Mouse (Mus musculus): ENCODE measurements around the gene Marf1. TPM values are rescaled to one million over a fixed set of nuclear protein-coding genes. Genes with fewer than 3 reads are reported as not detected.

The Marf1 gene
- polyA plus RNA-seq, 1 experiment from 2014 or later, result 16.1 TPM

GRCm38 (mm10) chr16:14131838-14132237, 31.3 kb downstream of the Marf1 start:
- WGBS, result 88% methylated on average over 5 of the region's 5 CpGs
- peaks cover 93% of the 10 kb centered on the region for H3K36me3 ChIP-seq

GRCm38 (mm10) chr16:14131376-14131775, 31.8 kb downstream of the Marf1 start:
- Histone ChIP-seq H3K4me3 (no peak overlapping the region), H3K4me1 (no peaks in the 10 kb centered on the region), H3K9ac (replicated peaks) (no peak overlapping the region), H3K36me3 (peaks cover 88% of the 10 kb centered on the region), H3K4me2 (replicated peaks) (no peak overlapping the region), H3K9me3 (no peaks in the 10 kb centered on the region), H3K27me3 (no peaks in the 10 kb centered on the region), H3K27ac (replicated peaks) (no peak overlapping the region)
- no peak for ATAC-seq (ENCODE audit: low FRiP score, low read depth)
- 89% methylated on average over 3 of the region's 3 CpGs for WGBS

More at GRCm38 (mm10) chr16:14131838-14132237, 31.3 kb downstream of the Marf1 start:
- no peak for ATAC-seq (ENCODE audit: low FRiP score, low read depth)
- Histone ChIP-seq H3K9ac (replicated peaks) (no peak overlapping the region), H3K4me3 (no peak overlapping the region), H3K27me3 (no peaks in the 10 kb centered on the region), H3K4me2 (replicated peaks) (no peak overlapping the region), H3K27ac (replicated peaks) (no peak overlapping the region), H3K4me1 (no peaks in the 10 kb centered on the region), H3K9me3 (no peaks in the 10 kb centered on the region)

- no peak for ATAC-seq (ENCODE audit: low FRiP score, low read depth)
- Histone ChIP-seq H3K9ac (replicated peaks) (no peak overlapping the region), H3K27ac (replicated peaks) (no peak overlapping the region), H3K4me3 (no peak overlapping the region), H3K36me3 (peaks cover 85% of the 10 kb centered on the region), H3K27me3 (no peaks in the 10 kb centered on the region), H3K4me1 (no peaks in the 10 kb centered on the region), H3K9me3 (no peaks in the 10 kb centered on the region), H3K4me2 (replicated peaks) (no peak overlapping the region)
- WGBS, result 90% methylated on average over 7 of the region's 7 CpGs
Observed at GRCm38 (mm10) chr16:14130796-14131195, 32.4 kb downstream of the Marf1 start.

GRCm38 (mm10) chr16:14128977-14129376, 34.2 kb downstream of the Marf1 start:
- Histone ChIP-seq H3K27ac (replicated peaks) (no peak overlapping the region), H3K9ac (replicated peaks) (no peak overlapping the region), H3K27me3 (no peaks in the 10 kb centered on the region), H3K4me2 (replicated peaks) (no peak overlapping the region), H3K4me3 (no peak overlapping the region), H3K4me1 (no peaks in the 10 kb centered on the region), H3K36me3 (peaks cover 85% of the 10 kb centered on the region), H3K9me3 (no peaks in the 10 kb centered on the region)
- no peak for ATAC-seq (ENCODE audit: low FRiP score, low read depth)

GRCm38 (mm10) chr16:14125253-14125652, 37.9 kb downstream of the Marf1 start:
- Histone ChIP-seq H3K4me1 (no peaks in the 10 kb centered on the region), H3K4me3 (no peak overlapping the region), H3K4me2 (replicated peaks) (no peak overlapping the region), H3K27me3 (no peaks in the 10 kb centered on the region), H3K9me3 (no peaks in the 10 kb centered on the region), H3K9ac (replicated peaks) (no peak overlapping the region), H3K27ac (replicated peaks) (no peak overlapping the region), H3K36me3 (peaks cover 85% of the 10 kb centered on the region)
- ATAC-seq (ENCODE audit: low FRiP score, low read depth), result no peak
- 100% methylated on average over 1 of the region's 1 CpGs for WGBS

GRCm38 (mm10) chr16:14124709-14125108, 38.4 kb downstream of the Marf1 start:
- Histone ChIP-seq H3K9ac (replicated peaks) (no peak overlapping the region), H3K27ac (replicated peaks) (no peak overlapping the region), H3K36me3 (peaks cover 84% of the 10 kb centered on the region), H3K27me3 (no peaks in the 10 kb centered on the region), H3K9me3 (no peaks in the 10 kb centered on the region), H3K4me1 (no peaks in the 10 kb centered on the region), H3K4me2 (replicated peaks) (no peak overlapping the region), H3K4me3 (no peak overlapping the region)
- WGBS, result 97% methylated on average over 7 of the region's 7 CpGs
- no peak for ATAC-seq (ENCODE audit: low FRiP score, low read depth)

GRCm38 (mm10) chr16:14123901-14124300, 39.2 kb downstream of the Marf1 start:
- H3K27ac ChIP-seq (replicated peaks), result no peak overlapping the region
- peaks cover 79% of the 10 kb centered on the region for H3K36me3 ChIP-seq
- H3K9me3 ChIP-seq, result no peaks in the 10 kb centered on the region
- no peak overlapping the region for H3K9ac ChIP-seq (replicated peaks)
- H3K27me3 ChIP-seq, result no peaks in the 10 kb centered on the region
- no peak overlapping the region for H3K4me2 ChIP-seq (replicated peaks)
- no peak overlapping the region for H3K4me3 ChIP-seq
- ATAC-seq (ENCODE audit: low FRiP score, low read depth), result no peak
- WGBS, result 79% methylated on average over 2 of the region's 2 CpGs
- no peaks in the 10 kb centered on the region for H3K4me1 ChIP-seq

GRCm38 (mm10) chr16:14122586-14122985, 40.6 kb downstream of the Marf1 start:
- Histone ChIP-seq H3K27ac (replicated peaks) (no peak overlapping the region), H3K36me3 (peaks cover 67% of the 10 kb centered on the region), H3K27me3 (no peaks in the 10 kb centered on the region), H3K4me3 (no peak overlapping the region), H3K4me2 (replicated peaks) (no peak overlapping the region), H3K4me1 (no peaks in the 10 kb centered on the region), H3K9ac (replicated peaks) (no peak overlapping the region), H3K9me3 (no peaks in the 10 kb centered on the region)
- no peak for ATAC-seq (ENCODE audit: low FRiP score, low read depth)

GRCm38 (mm10) chr16:14121563-14121962, 41.6 kb downstream of the Marf1 start:
- 96% methylated on average over 7 of the region's 7 CpGs for WGBS
- Histone ChIP-seq H3K4me1 (no peaks in the 10 kb centered on the region), H3K27ac (replicated peaks) (no peak overlapping the region), H3K9ac (replicated peaks) (no peak overlapping the region), H3K9me3 (no peaks in the 10 kb centered on the region), H3K27me3 (no peaks in the 10 kb centered on the region), H3K4me2 (replicated peaks) (no peak overlapping the region), H3K36me3 (peaks cover 77% of the 10 kb centered on the region), H3K4me3 (no peak overlapping the region)
- ATAC-seq (ENCODE audit: low FRiP score, low read depth), result no peak

- no peaks in the 10 kb centered on the region for H3K4me1 ChIP-seq
- H3K4me2 ChIP-seq (replicated peaks), result no peak overlapping the region
- H3K9me3 ChIP-seq, result no peaks in the 10 kb centered on the region
- H3K27ac ChIP-seq (replicated peaks), result no peak overlapping the region
- no peak overlapping the region for H3K9ac ChIP-seq (replicated peaks)
- no peak overlapping the region for H3K4me3 ChIP-seq
- no peaks in the 10 kb centered on the region for H3K27me3 ChIP-seq
- WGBS, result 96% methylated on average over 5 of the region's 5 CpGs
- no peak for ATAC-seq (ENCODE audit: low FRiP score, low read depth)
- peaks cover 82% of the 10 kb centered on the region for H3K36me3 ChIP-seq
Observed at GRCm38 (mm10) chr16:14120941-14121340, 42.2 kb downstream of the Marf1 start.

- no peak overlapping the region for H3K4me2 ChIP-seq (replicated peaks)
- ATAC-seq (ENCODE audit: low FRiP score, low read depth), result no peak
- no peak overlapping the region for H3K27ac ChIP-seq (replicated peaks)
- H3K9ac ChIP-seq (replicated peaks), result no peak overlapping the region
- H3K36me3 ChIP-seq, result peaks cover 74% of the 10 kb centered on the region
- H3K9me3 ChIP-seq, result no peaks in the 10 kb centered on the region
- H3K4me1 ChIP-seq, result no peaks in the 10 kb centered on the region
- no peak overlapping the region for H3K4me3 ChIP-seq
- WGBS, result 94% methylated on average over 2 of the region's 2 CpGs
- no peaks in the 10 kb centered on the region for H3K27me3 ChIP-seq
Observed at GRCm38 (mm10) chr16:14117299-14117698, 45.9 kb downstream of the Marf1 start.

GRCm38 (mm10) chr16:14112742-14113141, 50.4 kb downstream of the Marf1 start:
- Histone ChIP-seq H3K9ac (replicated peaks) (no peak overlapping the region), H3K4me2 (replicated peaks) (no peak overlapping the region), H3K27me3 (no peaks in the 10 kb centered on the region), H3K27ac (replicated peaks) (no peak overlapping the region), H3K9me3 (no peaks in the 10 kb centered on the region), H3K36me3 (peaks cover 83% of the 10 kb centered on the region), H3K4me1 (no peaks in the 10 kb centered on the region), H3K4me3 (no peak overlapping the region)
- no peak for ATAC-seq (ENCODE audit: low FRiP score, low read depth)
- 93% methylated on average over 3 of the region's 3 CpGs for WGBS

- no peaks in the 10 kb centered on the region for H3K4me1 ChIP-seq
Observed at GRCm38 (mm10) chr16:14112133-14112532, 51.0 kb downstream of the Marf1 start.

More at GRCm38 (mm10) chr16:14112133-14112532, 51.0 kb downstream of the Marf1 start:
- Histone ChIP-seq H3K27me3 (no peaks in the 10 kb centered on the region), H3K4me3 (no peak overlapping the region), H3K9me3 (no peaks in the 10 kb centered on the region), H3K9ac (replicated peaks) (no peak overlapping the region), H3K36me3 (peaks cover 78% of the 10 kb centered on the region), H3K4me2 (replicated peaks) (no peak overlapping the region), H3K27ac (replicated peaks) (no peak overlapping the region)
- 84% methylated on average over 2 of the region's 2 CpGs for WGBS
- ATAC-seq (ENCODE audit: low FRiP score, low read depth), result no peak
